Mouse (Mus musculus) ES-E14 (cell line): ENCODE measurements around the gene Eps8l3. TPM values are rescaled to one million over a fixed set of nuclear protein-coding genes. Genes with fewer than 3 reads are reported as not detected.

Experiments
- DNase-seq: peaks from one replicate; pipeline ENCODE4 v3.0.0-alpha.2; 2013; ENCODE audit warnings: low read depth, low spot score
- H3K27ac ChIP-seq: 2 replicates; pipeline ENCODE4 v1.5.1; 2012; ENCODE audit warnings: low read depth, mild to moderate bottlenecking, low read length, moderate library complexity, mixed read lengths; ENCODE audit not compliant: poor library complexity, insufficient read depth, severe bottlenecking
- H3K36me3 ChIP-seq: 2 replicates; pipeline ENCODE4 v1.6.1; 2012; ENCODE audit warnings: mild to moderate bottlenecking, low read length, moderate library complexity, mixed read lengths; ENCODE audit not compliant: control insufficient read depth, poor library complexity, insufficient read depth, severe bottlenecking
- H3K4me1 ChIP-seq, 2 experiments: fragments of 150-350 bp in 1 of 2; sonication (generic) in 1 of 2; 2 replicates each; pipeline ENCODE4 v1.6.1; 2012; ENCODE audit warnings: low read length in 2 of 2, mild to moderate bottlenecking in 1 of 2, mixed read lengths in 1 of 2; ENCODE audit not compliant: control insufficient read depth in 2 of 2, insufficient read depth in 2 of 2, poor library complexity in 1 of 2
- H3K4me3 ChIP-seq, 2 experiments: fragments of 150-350 bp in 1 of 2; sonication (generic) in 1 of 2; 2 replicates each; pipeline ENCODE4 v1.5.1; 2012; ENCODE audit warnings: low read length in 2 of 2, low read depth in 1 of 2, mild to moderate bottlenecking in 1 of 2, mixed read lengths in 1 of 2; ENCODE audit not compliant: insufficient read depth in 1 of 2, poor library complexity in 1 of 2, severe bottlenecking in 1 of 2
- H3K9ac ChIP-seq: 2 replicates; pipeline ENCODE4 v1.6.1; 2012; ENCODE audit warnings: low read depth, mild to moderate bottlenecking, low read length, mixed read lengths; ENCODE audit not compliant: poor library complexity, insufficient read depth, severe bottlenecking
- H3K9me3 ChIP-seq: fragments of 150-350 bp; sonication (generic); 2 replicates; pipeline ENCODE4 v1.6.1; 2012; ENCODE audit warnings: low read depth, mild to moderate bottlenecking, low read length; ENCODE audit not compliant: control insufficient read depth, insufficient read depth
- CHD2 ChIP-seq: IDR thresholded peaks from 2 replicates; pipeline ENCODE4 v1.6.1; 2014; ENCODE audit warnings: mild to moderate bottlenecking, low read depth, low read length, inconsistent platforms
- HCFC1 ChIP-seq: IDR thresholded peaks from 2 replicates; pipeline ENCODE4 v1.6.1; 2012; ENCODE audit warnings: low read length, inconsistent platforms, borderline replicate concordance; ENCODE audit not compliant: insufficient read depth
- MAFK ChIP-seq: IDR thresholded peaks from 2 replicates; pipeline ENCODE4 v1.6.1; 2014; ENCODE audit warnings: mild to moderate bottlenecking, low read depth, low read length, inconsistent platforms; ENCODE audit not compliant: insufficient read depth
- ZC3H11A ChIP-seq: IDR thresholded peaks from 2 replicates; pipeline ENCODE4 v1.6.1; 2012; ENCODE audit warnings: low read depth, mild to moderate bottlenecking, inconsistent platforms, low read length, borderline replicate concordance
- ZNF384 ChIP-seq: IDR thresholded peaks from 2 replicates; pipeline ENCODE4 v1.6.1; 2012; ENCODE audit warnings: low read depth, low read length, inconsistent platforms
- in situ Hi-C, 2 experiments: fragments of 600-800 bp; cut with MboI; formaldehyde crosslinking; loops; one replicate each; pipeline ENCODE4 v1.15.1; 2025; ENCODE audit warnings: low sequenced_read_pairs in 2 of 2, inconsistent platforms in 1 of 2; ENCODE audit not compliant: unreplicated experiment in 2 of 2
- total RNA-seq: library from RNA; depleted of rRNA; stranded (reverse); fragments of 300-350 nt; gene quantifications from 2 replicates; pipeline ENCODE4 v1.2.3, GENCODE M21; 2012

Eps8l3 gene
- total RNA-seq, 1 experiment = not detected

- TF ChIP-seq HCFC1 (no peak), ZNF384 (no peak), CHD2 (no peak), ZC3H11A (no peak), MAFK (no peak)
- no peak overlapping the region for H3K9ac ChIP-seq
- no peak overlapping the region for H3K4me3 ChIP-seq
- H3K36me3 ChIP-seq = no peaks in the 10 kb centered on the region
- H3K9me3 ChIP-seq = no peaks in the 10 kb centered on the region
- DNase-seq = no peak
- H3K4me1 ChIP-seq = no peaks in the 10 kb centered on the region
- no peak overlapping the region for H3K27ac ChIP-seq
- in situ Hi-C loops = no loop called here
Observed at GRCm38 (mm10) chr3:107839855-107840254, 37.2 kb upstream of the Eps8l3 start.

- Histone ChIP-seq H3K27ac (peak overlapping the region; percentile 51; the same call in 1 of the 2 replicates), H3K4me1 (no peaks in the 10 kb centered on the region), H3K36me3 (no peaks in the 10 kb centered on the region), H3K4me3 (no peak overlapping the region), H3K9ac (no peak overlapping the region), H3K9me3 (no peaks in the 10 kb centered on the region)
- TF ChIP-seq CHD2 (no peak), HCFC1 (no peak), ZNF384 (no peak)
- DNase-seq = no peak
- in situ Hi-C loops = no loop called here
Observed at GRCm38 (mm10) chr3:107840855-107841254, 36.2 kb upstream of the Eps8l3 start.

GRCm38 (mm10) chr3:107841370-107841769 is 35.7 kb upstream of the Eps8l3 start:
- Histone ChIP-seq H3K4me3 (no peak overlapping the region), H3K9me3 (no peaks in the 10 kb centered on the region), H3K36me3 (no peaks in the 10 kb centered on the region), H3K9ac (no peak overlapping the region), H3K4me1 (no peaks in the 10 kb centered on the region), H3K27ac (no peak overlapping the region)
- in situ Hi-C loops = no loop called here
- no peak for TF ChIP-seq MAFK
- no peak for TF ChIP-seq CHD2
- TF ChIP-seq ZNF384 = no peak
- no peak for TF ChIP-seq HCFC1
- no peak for TF ChIP-seq ZC3H11A
- DNase-seq = no peak

- Histone ChIP-seq H3K9ac (no peak overlapping the region), H3K4me3 (no peak overlapping the region), H3K9me3 (no peaks in the 10 kb centered on the region), H3K27ac (no peak overlapping the region), H3K36me3 (no peaks in the 10 kb centered on the region), H3K4me1 (no peaks in the 10 kb centered on the region)
- TF ChIP-seq CHD2 (no peak), ZC3H11A (no peak), MAFK (no peak), HCFC1 (no peak), ZNF384 (no peak)
- in situ Hi-C loops = no loop called here
- DNase-seq = no peak
Observed at GRCm38 (mm10) chr3:107843406-107843805, 33.6 kb upstream of the Eps8l3 start.

GRCm38 (mm10) chr3:107844001-107844400 is 33.0 kb upstream of the Eps8l3 start:
- DNase-seq = no peak

More at GRCm38 (mm10) chr3:107844001-107844400, 33.0 kb upstream of the Eps8l3 start:
- H3K36me3 ChIP-seq = no peaks in the 10 kb centered on the region
- H3K4me3 ChIP-seq = no peak overlapping the region
- H3K27ac ChIP-seq = no peak overlapping the region
- H3K4me1 ChIP-seq = no peaks in the 10 kb centered on the region
- H3K9ac ChIP-seq = no peak overlapping the region
- in situ Hi-C loops = no loop called here
- H3K9me3 ChIP-seq = no peaks in the 10 kb centered on the region
- no peak for TF ChIP-seq ZNF384
- TF ChIP-seq ZC3H11A = no peak
- no peak for TF ChIP-seq MAFK
- TF ChIP-seq CHD2 = no peak
- no peak for TF ChIP-seq HCFC1
